Mouse (Mus musculus): ENCODE results near the gene Tmem121.
"Not testable (repeated sequence)": the region's sequence is repeated elsewhere in the genome, so short reads cannot be mapped to it uniquely, and the experiment has no call there.

The Tmem121 gene

DNA sequence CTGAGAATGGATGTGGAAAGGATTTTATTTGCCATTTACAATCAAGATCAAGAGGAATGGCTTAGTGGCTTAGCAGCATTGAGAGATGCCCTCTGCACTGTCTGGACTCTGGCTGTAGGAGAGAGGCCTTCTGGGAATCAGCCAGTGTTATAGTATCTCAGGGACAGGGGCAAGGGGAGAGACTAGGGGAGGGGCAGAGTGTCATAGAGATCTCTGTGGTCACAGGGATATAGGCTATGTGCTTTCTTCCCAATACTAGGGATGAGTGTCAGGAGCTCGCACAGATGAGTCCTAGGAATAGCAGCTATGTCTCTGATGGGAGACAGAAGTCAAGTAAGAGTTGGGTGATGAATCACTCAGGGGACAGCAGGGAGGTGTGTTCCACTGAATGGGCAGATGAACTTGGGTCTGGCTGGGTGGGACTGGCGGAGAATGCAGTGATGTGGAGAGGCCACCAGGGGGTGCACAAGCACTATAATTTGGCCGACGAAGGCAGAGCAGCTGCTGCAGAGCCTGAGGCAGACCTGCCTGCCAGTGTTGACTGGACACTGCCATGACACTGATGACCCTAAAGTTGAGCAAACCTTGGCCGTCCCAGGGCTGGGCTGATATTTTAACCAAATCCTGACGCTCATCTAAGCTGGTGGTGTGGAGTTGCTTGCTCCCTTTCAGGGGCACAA lies 30.1 kb downstream of the Tmem121 start:
- no peaks in the 10 kb centered on the region for H3K36me3 ChIP-seq (ENCODE audit: control insufficient read depth, insufficient read depth, low read length, poor library complexity, severe bottlenecking)
- H3K27me3 ChIP-seq (ENCODE audit: control insufficient read depth, insufficient read depth, low read length, poor library complexity, severe bottlenecking) = no peaks in the 10 kb centered on the region
- DNase-seq (ENCODE audit: low read depth, low spot score) = peak; percentile 82

DNA sequence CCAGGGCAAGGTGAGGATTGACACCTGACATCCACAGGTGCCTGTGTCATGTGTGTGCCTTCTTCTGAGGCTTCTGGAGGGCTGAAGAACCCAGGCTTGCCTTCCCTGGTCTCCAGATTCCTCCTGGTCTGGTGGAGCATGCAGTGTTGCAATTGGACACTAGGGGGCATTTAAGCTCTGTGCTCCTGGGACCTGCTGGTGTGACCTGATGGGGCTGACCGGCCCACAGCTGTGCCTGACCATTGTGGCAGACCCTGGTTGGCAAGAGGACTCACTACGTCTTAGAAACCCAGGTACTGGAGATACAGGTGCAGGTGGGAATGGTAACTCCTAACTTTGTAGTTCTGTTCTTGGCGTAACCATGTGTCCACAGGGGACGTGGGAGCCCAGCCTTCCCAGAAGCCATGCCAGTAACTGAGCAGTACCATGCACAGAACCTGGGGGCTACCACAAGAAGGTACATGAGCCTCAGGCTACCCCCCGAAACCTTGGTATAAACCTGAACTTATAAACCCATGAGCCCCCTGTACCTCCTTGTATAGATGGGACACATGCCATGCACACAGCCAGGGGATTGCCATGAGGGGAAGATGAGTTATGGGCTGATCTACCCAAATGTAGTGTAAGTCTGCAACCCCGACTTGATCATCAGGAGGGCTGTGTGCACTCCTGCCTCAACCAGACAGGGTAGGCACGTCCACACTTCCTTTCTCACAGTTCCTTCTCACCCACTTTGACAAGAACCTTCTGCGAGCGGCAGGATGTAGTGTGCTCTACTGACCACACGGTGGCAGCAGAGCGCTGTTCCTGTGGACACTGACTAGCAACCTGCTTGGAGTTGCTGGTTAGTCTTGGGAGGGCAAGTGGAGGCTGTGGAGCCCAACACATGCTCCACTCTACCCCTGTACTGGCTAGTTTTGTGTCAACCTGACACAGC lies 31.8 kb downstream of the Tmem121 start:
- no peaks in the 10 kb centered on the region for H3K27me3 ChIP-seq (ENCODE audit: control insufficient read depth, insufficient read depth, low read length, poor library complexity, severe bottlenecking)
- H3K36me3 ChIP-seq (ENCODE audit: control insufficient read depth, insufficient read depth, low read length, poor library complexity, severe bottlenecking) = no peaks in the 10 kb centered on the region
- DNase-seq (ENCODE audit: low read depth, low spot score) = peak; percentile 95

DNA sequence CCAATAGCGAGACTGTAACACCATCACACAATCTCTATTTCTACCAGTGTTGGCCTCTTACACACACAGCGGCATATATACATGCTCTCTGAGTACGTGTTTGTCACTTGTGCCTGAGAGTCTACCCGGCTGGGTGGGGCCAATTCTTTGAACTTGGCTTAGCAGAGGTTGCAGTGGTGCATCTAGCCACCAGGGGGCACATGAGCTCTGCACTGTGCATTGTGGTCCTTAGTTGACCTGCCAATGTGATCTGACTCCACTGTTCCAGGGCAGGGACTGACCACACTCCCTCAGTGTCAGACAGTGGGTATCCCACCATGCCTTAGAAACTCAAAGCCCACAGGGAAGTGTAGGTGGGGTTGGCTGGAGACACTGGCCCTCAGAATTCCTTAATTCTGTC lies 34.1 kb downstream of the Tmem121 start:
- no peaks in the 10 kb centered on the region for H3K36me3 ChIP-seq (ENCODE audit: control insufficient read depth, insufficient read depth, low read length, poor library complexity, severe bottlenecking)
- DNase-seq (ENCODE audit: low read depth, low spot score) = peak; percentile 89
- H3K27me3 ChIP-seq (ENCODE audit: control insufficient read depth, insufficient read depth, low read length, poor library complexity, severe bottlenecking) = no peaks in the 10 kb centered on the region

DNA sequence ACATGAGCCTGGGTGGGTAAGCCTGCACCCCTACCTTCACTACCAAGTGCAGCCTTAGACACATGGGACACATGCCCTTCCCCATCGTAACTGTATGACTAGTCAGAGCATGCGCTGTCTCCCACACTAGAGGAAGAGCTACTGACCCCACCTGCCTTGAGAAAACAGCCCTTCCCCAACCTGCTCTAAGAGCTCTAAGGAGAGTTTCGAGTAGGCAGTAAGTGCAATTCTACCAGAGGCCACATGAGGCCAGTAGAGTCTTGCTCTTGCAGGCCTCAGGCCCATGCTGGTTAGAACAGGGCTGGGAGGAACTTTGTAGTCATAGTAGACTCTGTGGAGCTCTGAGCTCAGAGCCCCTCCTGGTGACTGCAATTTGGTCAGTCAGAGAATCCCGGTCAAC lies 34.7 kb downstream of the Tmem121 start:
- Histone ChIP-seq H3K36me3 (ENCODE audit: control insufficient read depth, insufficient read depth, low read length, poor library complexity, severe bottlenecking) (no peaks in the 10 kb centered on the region), H3K27me3 (ENCODE audit: control insufficient read depth, insufficient read depth, low read length, poor library complexity, severe bottlenecking) (no peaks in the 10 kb centered on the region)
- peak; percentile 93 for DNase-seq (ENCODE audit: low read depth, low spot score)

DNA sequence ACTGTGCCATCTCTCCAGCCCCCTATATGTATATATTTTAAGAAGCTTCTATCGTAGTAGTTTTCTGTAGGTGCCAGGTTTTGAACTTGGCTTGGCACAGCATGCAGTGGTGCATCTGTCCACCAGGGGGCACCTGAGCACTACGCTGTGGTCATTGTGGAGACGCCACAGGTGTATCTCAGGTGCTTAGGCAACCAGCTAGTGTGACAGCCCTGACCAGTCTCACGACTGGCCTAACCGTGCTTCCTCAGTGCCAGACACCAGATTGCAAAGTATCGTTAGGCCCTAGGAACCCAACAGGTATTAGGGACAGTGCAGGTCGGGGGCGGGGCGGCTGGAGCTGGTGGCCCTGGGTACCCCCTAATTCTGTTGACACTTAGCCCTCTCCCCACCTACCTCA lies 35.6 kb downstream of the Tmem121 start:
- no peaks in the 10 kb centered on the region for H3K27me3 ChIP-seq (ENCODE audit: control insufficient read depth, insufficient read depth, low read length, poor library complexity, severe bottlenecking)
- no peaks in the 10 kb centered on the region for H3K36me3 ChIP-seq (ENCODE audit: control insufficient read depth, insufficient read depth, low read length, poor library complexity, severe bottlenecking)
- peak; percentile 86 for DNase-seq (ENCODE audit: low read depth, low spot score)

DNA sequence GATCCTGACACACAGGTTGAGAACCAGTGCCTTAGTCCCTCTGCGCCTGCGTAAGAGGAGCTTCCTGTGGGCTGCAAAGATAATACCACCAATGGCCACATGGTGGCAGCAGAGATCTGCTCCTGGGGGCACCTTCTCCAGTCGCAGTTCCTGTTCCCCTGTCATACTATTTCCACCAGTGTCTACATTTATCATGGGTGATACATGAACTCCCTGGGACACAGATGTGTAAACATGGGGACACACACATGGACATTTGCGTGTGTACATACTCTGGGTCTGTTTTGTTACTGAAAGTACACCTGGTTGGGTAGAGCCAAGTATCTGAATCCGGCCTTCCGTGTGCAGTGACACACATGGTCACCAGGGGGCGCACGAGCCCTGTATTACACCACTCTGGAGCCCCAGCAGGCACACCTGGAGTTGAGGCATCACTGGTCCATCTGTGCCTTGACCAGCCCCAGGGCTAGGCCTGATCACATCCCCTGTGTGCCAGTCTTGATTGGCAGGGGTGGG lies 36.4 kb downstream of the Tmem121 start:
- Histone ChIP-seq H3K27me3 (ENCODE audit: control insufficient read depth, insufficient read depth, low read length, poor library complexity, severe bottlenecking) (no peaks in the 10 kb centered on the region), H3K36me3 (ENCODE audit: control insufficient read depth, insufficient read depth, low read length, poor library complexity, severe bottlenecking) (no peaks in the 10 kb centered on the region)
- DNase-seq (ENCODE audit: low read depth, low spot score) = peak; percentile 98

DNA sequence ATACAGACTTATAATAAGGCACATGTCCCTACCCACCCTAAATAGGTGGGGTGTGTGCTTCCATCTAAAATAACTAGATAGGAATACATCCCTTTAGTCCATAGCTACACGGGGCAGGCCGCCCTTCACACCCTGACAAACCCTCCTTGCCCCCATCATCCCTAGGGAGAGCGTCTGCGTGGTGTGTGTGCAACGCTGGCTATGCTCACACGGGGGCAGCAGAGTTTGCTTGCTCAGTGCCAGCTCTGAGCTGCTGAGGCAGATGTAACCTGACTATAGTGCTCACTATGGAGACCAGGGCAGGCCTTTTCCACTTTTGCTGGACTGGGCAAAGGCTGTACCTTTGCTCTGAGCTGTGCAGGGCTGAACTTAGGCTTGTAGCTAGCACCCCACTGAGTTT lies 37.0 kb downstream of the Tmem121 start:
- H3K36me3 ChIP-seq (ENCODE audit: control insufficient read depth, insufficient read depth, low read length, poor library complexity, severe bottlenecking) = no peaks in the 10 kb centered on the region
- peak; percentile 93 for DNase-seq (ENCODE audit: low read depth, low spot score)
- H3K27me3 ChIP-seq (ENCODE audit: control insufficient read depth, insufficient read depth, low read length, poor library complexity, severe bottlenecking) = no peaks in the 10 kb centered on the region

DNA sequence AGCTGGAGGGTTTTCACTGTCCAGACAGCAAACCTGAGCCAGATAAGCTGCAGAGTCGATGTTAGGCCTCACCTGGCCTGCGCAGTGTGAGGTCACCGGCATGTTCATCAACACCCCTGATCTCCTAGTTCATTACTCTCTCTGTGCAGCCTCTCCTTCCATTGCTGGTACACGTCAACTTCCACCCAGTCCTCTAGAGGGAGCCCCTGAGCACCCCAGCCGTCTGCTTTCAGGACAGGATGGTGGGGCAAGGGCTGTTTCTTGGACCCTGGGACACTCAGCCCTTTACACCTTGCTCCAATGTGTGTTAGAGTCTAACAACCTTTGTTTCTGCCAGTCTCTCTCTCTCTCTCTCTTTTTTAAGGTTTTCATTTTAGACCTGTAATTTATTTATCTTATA lies 38.5 kb downstream of the Tmem121 start:
- Histone ChIP-seq H3K27me3 (ENCODE audit: control insufficient read depth, insufficient read depth, low read length, poor library complexity, severe bottlenecking) (no peaks in the 10 kb centered on the region), H3K36me3 (ENCODE audit: control insufficient read depth, insufficient read depth, low read length, poor library complexity, severe bottlenecking) (no peaks in the 10 kb centered on the region)
- DNase-seq (ENCODE audit: low read depth, low spot score) = peak; percentile 87

DNA sequence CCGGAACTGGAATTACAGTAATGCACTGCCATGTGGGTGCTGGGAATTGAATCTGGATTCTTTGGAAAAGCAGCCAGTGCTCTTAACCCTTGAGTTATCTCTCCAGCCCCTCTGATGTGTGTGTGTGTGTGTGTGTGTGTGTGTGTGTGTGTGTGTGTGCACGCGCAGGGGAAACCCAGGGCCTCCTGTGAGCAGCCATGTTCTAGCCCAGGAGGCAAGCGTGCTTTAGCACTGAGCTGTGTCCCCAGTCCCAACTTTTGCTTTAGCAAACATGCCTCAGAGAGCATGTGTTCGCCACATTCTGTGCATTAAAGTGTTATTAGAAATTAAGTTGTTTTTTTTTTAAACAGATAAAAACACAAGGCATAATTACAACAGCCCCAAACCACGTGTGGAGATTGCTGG lies 39.0 kb downstream of the Tmem121 start:
- Histone ChIP-seq H3K36me3 (ENCODE audit: control insufficient read depth, insufficient read depth, low read length, poor library complexity, severe bottlenecking) (no peaks in the 10 kb centered on the region), H3K27me3 (ENCODE audit: control insufficient read depth, insufficient read depth, low read length, poor library complexity, severe bottlenecking) (no peaks in the 10 kb centered on the region)
- DNase-seq (ENCODE audit: low read depth, low spot score) = peak; percentile 56

DNA sequence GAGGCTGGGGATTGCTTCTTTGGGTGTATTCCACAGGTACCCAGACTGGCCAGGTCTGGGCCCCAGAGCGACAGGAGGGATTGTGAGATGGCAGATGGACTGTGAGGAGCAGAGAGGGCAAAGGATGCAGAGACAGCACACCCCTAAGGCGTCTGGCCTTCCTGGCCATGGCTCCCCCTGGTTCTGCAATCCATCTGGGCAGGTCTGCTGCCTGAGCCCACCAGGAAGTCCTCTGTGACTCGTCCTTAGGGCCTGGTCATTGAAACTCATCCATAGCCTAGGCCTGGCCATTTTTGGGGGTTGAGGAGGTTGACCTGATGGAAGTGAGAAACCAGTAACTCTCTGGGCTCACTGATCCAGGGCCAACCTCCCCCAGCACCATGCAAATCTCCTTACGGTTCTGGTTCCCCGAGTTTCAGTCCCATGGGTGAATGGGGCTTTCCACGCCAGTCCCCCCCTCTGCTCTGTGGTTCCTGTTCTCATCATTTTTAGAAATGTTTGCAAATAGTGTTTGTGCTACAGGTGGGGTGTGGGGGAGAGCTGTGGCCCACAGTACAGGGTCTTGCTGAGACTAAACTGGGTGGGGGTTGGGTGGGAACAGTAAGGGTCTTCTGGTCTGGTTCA lies 42.4 kb downstream of the Tmem121 start:
- DNase-seq (ENCODE audit: low read depth, low spot score) = peak; percentile 93
- no peaks in the 10 kb centered on the region for H3K27me3 ChIP-seq (ENCODE audit: control insufficient read depth, insufficient read depth, low read length, poor library complexity, severe bottlenecking)
- no peaks in the 10 kb centered on the region for H3K36me3 ChIP-seq (ENCODE audit: control insufficient read depth, insufficient read depth, low read length, poor library complexity, severe bottlenecking)

DNA sequence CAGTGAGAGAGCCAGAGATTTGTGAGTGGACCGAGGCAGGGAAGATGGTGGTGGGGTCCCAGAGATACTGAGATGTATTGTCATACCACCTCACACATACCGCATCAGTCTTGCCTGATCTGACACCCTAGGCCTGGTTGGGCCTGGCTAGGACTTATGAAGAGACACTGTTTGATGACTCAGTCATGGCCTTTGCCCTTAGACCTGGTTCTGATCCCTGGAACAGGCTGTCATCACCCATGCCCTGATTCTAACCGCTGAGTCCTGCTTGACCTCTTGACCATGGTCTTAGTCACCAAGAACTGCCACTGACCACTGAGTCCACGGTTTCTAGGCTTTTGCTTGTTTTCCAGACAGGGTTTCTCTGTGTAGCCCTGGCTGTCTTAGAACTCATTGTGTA lies 45.0 kb downstream of the Tmem121 start:
- no peaks in the 10 kb centered on the region for H3K27me3 ChIP-seq (ENCODE audit: control insufficient read depth, insufficient read depth, low read length, poor library complexity, severe bottlenecking)
- no peak for DNase-seq (ENCODE audit: low read depth, low spot score)
- no peaks in the 10 kb centered on the region for H3K36me3 ChIP-seq (ENCODE audit: control insufficient read depth, insufficient read depth, low read length, poor library complexity, severe bottlenecking)

DNA sequence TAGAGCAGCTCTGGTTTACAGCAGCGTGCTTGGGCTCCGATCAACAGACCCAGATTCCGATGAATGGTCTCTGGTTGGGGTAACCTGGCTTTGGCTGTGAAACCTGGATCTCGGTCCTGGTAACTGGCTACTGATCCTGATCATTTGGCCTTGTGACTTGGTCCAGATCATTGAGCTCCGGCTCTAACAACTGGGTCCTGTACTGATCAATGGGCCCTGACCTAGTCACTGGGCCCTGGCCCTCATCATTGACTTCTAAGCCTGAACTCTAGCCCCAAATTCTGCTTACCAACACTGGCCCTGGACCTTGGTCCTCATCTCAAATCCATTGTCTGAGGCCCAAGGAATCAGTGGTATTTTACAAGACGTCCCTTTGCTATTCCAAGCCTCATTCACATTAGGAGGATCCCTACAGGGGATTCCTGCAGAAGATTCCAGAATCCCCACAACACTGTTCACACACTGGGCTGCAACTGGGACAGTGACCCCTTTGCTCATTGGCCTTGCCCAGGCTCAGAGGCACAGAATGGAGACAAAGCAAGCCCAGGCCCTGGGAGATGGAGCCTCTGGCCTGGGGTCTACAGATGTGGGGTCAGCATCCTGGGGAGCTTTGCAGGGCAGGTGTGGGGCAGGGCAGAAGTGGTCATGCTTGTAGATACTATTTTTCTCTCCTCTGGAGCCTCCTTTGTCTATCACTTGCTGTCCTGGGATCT lies 46.0 kb downstream of the Tmem121 start:
- not testable (repeated sequence) for H3K36me3 ChIP-seq (ENCODE audit: control insufficient read depth, insufficient read depth, low read length, poor library complexity, severe bottlenecking); DNase-seq (ENCODE audit: low read depth, low spot score); H3K27me3 ChIP-seq (ENCODE audit: control insufficient read depth, insufficient read depth, low read length, poor library complexity, severe bottlenecking)

DNA sequence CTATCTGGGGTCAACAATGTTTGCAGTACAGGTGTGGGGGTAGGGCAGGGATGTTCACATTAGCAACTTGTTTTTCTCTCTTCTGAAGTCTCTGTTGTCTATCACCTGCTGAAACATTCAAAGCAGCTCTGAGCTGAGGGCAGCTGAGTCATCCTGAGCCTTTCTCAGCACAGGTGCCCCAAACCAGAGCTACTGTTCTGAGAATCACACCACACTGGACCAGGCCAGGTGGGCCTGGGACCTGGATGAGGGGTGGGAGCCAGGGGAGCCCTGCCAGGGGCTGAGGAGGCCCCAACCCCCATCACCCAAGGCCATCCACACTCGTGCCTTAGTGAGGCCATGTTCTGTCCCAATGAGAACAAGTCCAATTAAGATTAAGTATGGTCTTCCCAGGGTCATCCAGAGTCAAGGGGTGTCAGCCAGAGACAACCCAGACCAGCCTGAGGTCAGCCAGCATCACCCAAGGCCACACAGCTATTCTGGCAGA lies 46.6 kb downstream of the Tmem121 start:
- DNase-seq (ENCODE audit: low read depth, low spot score); H3K36me3 ChIP-seq (ENCODE audit: control insufficient read depth, insufficient read depth, low read length, poor library complexity, severe bottlenecking); H3K27me3 ChIP-seq (ENCODE audit: control insufficient read depth, insufficient read depth, low read length, poor library complexity, severe bottlenecking): not testable (repeated sequence)
